Mouse (Mus musculus): ENCODE measurements around the gene A030005L19Rik. TPM values are rescaled to one million over a fixed set of nuclear protein-coding genes. Genes with fewer than 3 reads are reported as not detected.

Gene A030005L19Rik
- 0.26 TPM in 1 of 2 replicates, not detected in the other for polyA plus RNA-seq (2012; ENCODE audit: low replicate concordance)

GRCm38 (mm10) chr1:82913025-82913424, at the start of gene A030005L19Rik:
TSS of gene A030005L19Rik (plus strand) at chr1:82913325.

GRCm38 (mm10) chr1:82924650-82925049, 11.5 kb downstream of the A030005L19Rik start, which contains the start of gene A030014E15Rik:
TSS of gene A030014E15Rik (plus strand) at chr1:82924917.

GRCm38 (mm10) chr1:82931326-82931725, 18.2 kb downstream of the A030005L19Rik start, which contains the start of gene Gm6217:
TSS of gene Gm6217 (minus strand) at chr1:82931399.

GRCm38 (mm10) chr1:82943295-82943694, 30.2 kb downstream of the A030005L19Rik start, which contains the start of gene A030003K21Rik:
TSS of gene A030003K21Rik (minus strand) at chr1:82943388.

GRCm38 (mm10) chr1:82955913-82956312, 42.8 kb downstream of the A030005L19Rik start, which contains the start of gene Gm7544:
TSS of gene Gm7544 (minus strand) at chr1:82956013.

GRCm38 (mm10) chr1:82959870-82960385, 46.8 kb downstream of the A030005L19Rik start, which contains the start of gene Gm47955:
TSS of gene Gm47955 (plus strand) at chr1:82960286.

Other genes with a start within 250 kb of the A030005L19Rik start
- 143 and 239 TPM in 2 replicates for gene Mff, start 188.4 kb upstream of the A030005L19Rik start, polyA plus RNA-seq (2012; ENCODE audit: low replicate concordance)
- not detected in 2 replicates for gene Tm4sf20, start 144.9 kb upstream of the A030005L19Rik start, polyA plus RNA-seq (2012; ENCODE audit: low replicate concordance)
- not detected in 2 replicates for gene Gm47791, start 142.1 kb upstream of the A030005L19Rik start, polyA plus RNA-seq (2012; ENCODE audit: low replicate concordance)
- gene Agfg1, start 73.8 kb upstream of the A030005L19Rik start, polyA plus RNA-seq (2012; ENCODE audit: low replicate concordance): 16.3 and 16.5 TPM in 2 replicates
- gene A030014E15Rik, start 11.6 kb downstream of the A030005L19Rik start, polyA plus RNA-seq (2012; ENCODE audit: low replicate concordance): not detected in 2 replicates
- not detected in 2 replicates for gene Gm6217, start 18.1 kb downstream of the A030005L19Rik start, polyA plus RNA-seq (2012; ENCODE audit: low replicate concordance)
- not detected in 2 replicates for gene A030003K21Rik, start 30.1 kb downstream of the A030005L19Rik start, polyA plus RNA-seq (2012; ENCODE audit: low replicate concordance)
- gene Gm7544, start 42.7 kb downstream of the A030005L19Rik start, polyA plus RNA-seq (2012; ENCODE audit: low replicate concordance): not detected in 2 replicates
- not detected in 2 replicates for gene Gm47955, start 47.0 kb downstream of the A030005L19Rik start, polyA plus RNA-seq (2012; ENCODE audit: low replicate concordance)
- not detected in 2 replicates for gene Gm47959, start 87.2 kb downstream of the A030005L19Rik start, polyA plus RNA-seq (2012; ENCODE audit: low replicate concordance)
- 0.11 TPM in 1 of 2 replicates, not detected in the other for gene Slc19a3, start 125.1 kb downstream of the A030005L19Rik start, polyA plus RNA-seq (2012; ENCODE audit: low replicate concordance)
- gene Krtap28-10, start 129.2 kb downstream of the A030005L19Rik start, polyA plus RNA-seq (2012; ENCODE audit: low replicate concordance): not detected in 2 replicates
- not detected in 2 replicates for gene Gm47969, start 131.6 kb downstream of the A030005L19Rik start, polyA plus RNA-seq (2012; ENCODE audit: low replicate concordance)
- not detected in 2 replicates for gene A030005K14Rik, start 146.1 kb downstream of the A030005L19Rik start, polyA plus RNA-seq (2012; ENCODE audit: low replicate concordance)
- gene Krtap28-13, start 147.6 kb downstream of the A030005L19Rik start, polyA plus RNA-seq (2012; ENCODE audit: low replicate concordance): not detected in 2 replicates
- not detected in 2 replicates for gene Ccl20, start 203.4 kb downstream of the A030005L19Rik start, polyA plus RNA-seq (2012; ENCODE audit: low replicate concordance)
- gene Daw1, start 246.4 kb downstream of the A030005L19Rik start, polyA plus RNA-seq (2012; ENCODE audit: low replicate concordance): not detected in 2 replicates